Mouse (Mus musculus): ENCODE data around the gene Colq. TPM values are rescaled to one million over a fixed set of nuclear protein-coding genes. Genes with fewer than 3 reads are reported as not detected.

The Colq gene
- polyA plus RNA-seq, 1 experiment from 2014 or later, result 0.70 TPM

- no peak for ATAC-seq (replicated peaks; ENCODE audit: low FRiP score)
- H3K4me1 ChIP-seq (replicated peaks; ENCODE audit: control insufficient read depth, insufficient read depth, low read length), result no peaks in the 10 kb centered on the region
- 74% methylated on average over 9 of the region's 9 CpGs for WGBS
- H3K9ac ChIP-seq (ENCODE audit: low read depth, low read length), result no peak overlapping the region
- DNase-seq (ENCODE audit: low spot score), result no peak
- H3K9me3 ChIP-seq (ENCODE audit: control insufficient read depth, low read length), result no peaks in the 10 kb centered on the region
- H3K4me3 ChIP-seq (ENCODE audit: low read depth, low read length), result no peak overlapping the region
- no peaks in the 10 kb centered on the region; the same call in 1 of the 2 replicates for H3K27me3 ChIP-seq (replicated peaks; ENCODE audit: control insufficient read depth, insufficient read depth, low read length)
- H3K36me3 ChIP-seq (ENCODE audit: control insufficient read depth, insufficient read depth, low read length), result no peaks in the 10 kb centered on the region
- H3K27ac ChIP-seq (ENCODE audit: low read depth, low read length), result no peak overlapping the region
- no peak overlapping the region for H3K4me2 ChIP-seq
Measured at GRCm38 (mm10) chr14:31556526-31557260, 34.5 kb downstream of the Colq start.

- no peak overlapping the region for H3K27ac ChIP-seq (ENCODE audit: low read depth, low read length)
- WGBS, result 63% methylated on average over 14 of the region's 14 CpGs
- ATAC-seq (replicated peaks; ENCODE audit: low FRiP score) (no peak), DNase-seq (ENCODE audit: low spot score) (no peak)
- no peaks in the 10 kb centered on the region; the same call in 1 of the 2 replicates for H3K27me3 ChIP-seq (replicated peaks; ENCODE audit: control insufficient read depth, insufficient read depth, low read length)
- H3K4me1 ChIP-seq (replicated peaks; ENCODE audit: control insufficient read depth, insufficient read depth, low read length), result no peaks in the 10 kb centered on the region
- no peaks in the 10 kb centered on the region for H3K9me3 ChIP-seq (ENCODE audit: control insufficient read depth, low read length)
- H3K9ac ChIP-seq (ENCODE audit: low read depth, low read length), result no peak overlapping the region
- H3K4me3 ChIP-seq (ENCODE audit: low read depth, low read length), result no peak overlapping the region
- H3K36me3 ChIP-seq (ENCODE audit: control insufficient read depth, insufficient read depth, low read length), result no peaks in the 10 kb centered on the region
- H3K4me2 ChIP-seq, result no peak overlapping the region
Measured at GRCm38 (mm10) chr14:31555963-31556434, 35.1 kb downstream of the Colq start.

- Histone ChIP-seq H3K4me3 (ENCODE audit: low read depth, low read length) (no peak overlapping the region), H3K4me1 (replicated peaks; ENCODE audit: control insufficient read depth, insufficient read depth, low read length) (no peaks in the 10 kb centered on the region), H3K9me3 (ENCODE audit: control insufficient read depth, low read length) (no peaks in the 10 kb centered on the region), H3K36me3 (ENCODE audit: control insufficient read depth, insufficient read depth, low read length) (no peaks in the 10 kb centered on the region), H3K9ac (ENCODE audit: low read depth, low read length) (no peak overlapping the region), H3K27ac (ENCODE audit: low read depth, low read length) (no peak overlapping the region), H3K27me3 (replicated peaks; ENCODE audit: control insufficient read depth, insufficient read depth, low read length) (no peaks in the 10 kb centered on the region; the same call in 1 of the 2 replicates), H3K4me2 (no peak overlapping the region)
- 84% methylated on average over 7 of the region's 7 CpGs for WGBS
- ATAC-seq (replicated peaks; ENCODE audit: low FRiP score), result no peak
- no peak for DNase-seq (ENCODE audit: low spot score)
Measured at GRCm38 (mm10) chr14:31555021-31555420, 36.1 kb downstream of the Colq start.

GRCm38 (mm10) chr14:31543885-31544442, 47.2 kb downstream of the Colq start:
- H3K4me2 ChIP-seq, result no peak overlapping the region
- H3K4me1 ChIP-seq (replicated peaks; ENCODE audit: control insufficient read depth, insufficient read depth, low read length), result no peaks in the 10 kb centered on the region
- no peak overlapping the region for H3K27ac ChIP-seq (ENCODE audit: low read depth, low read length)
- no peaks in the 10 kb centered on the region for H3K27me3 ChIP-seq (replicated peaks; ENCODE audit: control insufficient read depth, insufficient read depth, low read length)
- no peak overlapping the region for H3K9ac ChIP-seq (ENCODE audit: low read depth, low read length)
- ATAC-seq (replicated peaks; ENCODE audit: low FRiP score) (no peak), DNase-seq (ENCODE audit: low spot score) (no peak)
- no peak overlapping the region for H3K4me3 ChIP-seq (ENCODE audit: low read depth, low read length)
- 78% methylated on average over 11 of the region's 11 CpGs for WGBS
- no peaks in the 10 kb centered on the region for H3K36me3 ChIP-seq (ENCODE audit: control insufficient read depth, insufficient read depth, low read length)
- no peaks in the 10 kb centered on the region for H3K9me3 ChIP-seq (ENCODE audit: control insufficient read depth, low read length)

- ATAC-seq (replicated peaks; ENCODE audit: low FRiP score) (no peak), DNase-seq (ENCODE audit: low spot score) (no peak)
- WGBS, result 76% methylated on average over 6 of the region's 6 CpGs
- H3K4me3 ChIP-seq (ENCODE audit: low read depth, low read length), result no peak overlapping the region
- no peak overlapping the region for H3K27ac ChIP-seq (ENCODE audit: low read depth, low read length)
- H3K36me3 ChIP-seq (ENCODE audit: control insufficient read depth, insufficient read depth, low read length), result no peaks in the 10 kb centered on the region
- no peak overlapping the region for H3K9ac ChIP-seq (ENCODE audit: low read depth, low read length)
- no peaks in the 10 kb centered on the region for H3K27me3 ChIP-seq (replicated peaks; ENCODE audit: control insufficient read depth, insufficient read depth, low read length)
- H3K4me1 ChIP-seq (replicated peaks; ENCODE audit: control insufficient read depth, insufficient read depth, low read length), result peaks cover 3% of the 10 kb centered on the region; the same call in 1 of the 2 replicates
- no peak overlapping the region for H3K4me2 ChIP-seq
- H3K9me3 ChIP-seq (ENCODE audit: control insufficient read depth, low read length), result no peaks in the 10 kb centered on the region
Measured at GRCm38 (mm10) chr14:31537298-31537697, 53.8 kb downstream of the Colq start.

- DNase-seq (ENCODE audit: low spot score) (no peak), ATAC-seq (replicated peaks; ENCODE audit: low FRiP score) (no peak)
- Histone ChIP-seq H3K4me1 (replicated peaks; ENCODE audit: control insufficient read depth, insufficient read depth, low read length) (peaks cover 14% of the 10 kb centered on the region; the same call in 1 of the 2 replicates), H3K27me3 (replicated peaks; ENCODE audit: control insufficient read depth, insufficient read depth, low read length) (no peaks in the 10 kb centered on the region), H3K4me2 (no peak overlapping the region), H3K9me3 (ENCODE audit: control insufficient read depth, low read length) (no peaks in the 10 kb centered on the region), H3K27ac (ENCODE audit: low read depth, low read length) (no peak overlapping the region), H3K36me3 (ENCODE audit: control insufficient read depth, insufficient read depth, low read length) (no peaks in the 10 kb centered on the region), H3K9ac (ENCODE audit: low read depth, low read length) (no peak overlapping the region), H3K4me3 (ENCODE audit: low read depth, low read length) (no peak overlapping the region)
- 59% methylated on average over 3 of the region's 3 CpGs for WGBS
Measured at GRCm38 (mm10) chr14:31532656-31533055, 58.5 kb downstream of the Colq start.

- Histone ChIP-seq H3K9me3 (ENCODE audit: control insufficient read depth, low read length) (no peaks in the 10 kb centered on the region), H3K27ac (ENCODE audit: low read depth, low read length) (0 out of 2 replicates have a peak overlapping the region, but pooled peaks have one; percentile 36), H3K36me3 (ENCODE audit: control insufficient read depth, insufficient read depth, low read length) (no peaks in the 10 kb centered on the region), H3K9ac (ENCODE audit: low read depth, low read length) (no peak overlapping the region), H3K4me3 (ENCODE audit: low read depth, low read length) (no peak overlapping the region), H3K4me1 (replicated peaks; ENCODE audit: control insufficient read depth, insufficient read depth, low read length) (peaks cover 14% of the 10 kb centered on the region; the same call in 1 of the 2 replicates), H3K27me3 (replicated peaks; ENCODE audit: control insufficient read depth, insufficient read depth, low read length) (no peaks in the 10 kb centered on the region), H3K4me2 (0 out of 2 replicates have a peak overlapping the region, but pooled peaks have one; percentile 7)
- DNase-seq (ENCODE audit: low spot score), result no peak
- WGBS, result 39% methylated on average over 12 of the region's 12 CpGs
- ATAC-seq (replicated peaks; ENCODE audit: low FRiP score), result no peak
Measured at GRCm38 (mm10) chr14:31531506-31532148, 59.5 kb downstream of the Colq start.

- no peaks in the 10 kb centered on the region for H3K9me3 ChIP-seq (ENCODE audit: control insufficient read depth, low read length)
- no peak overlapping the region for H3K4me2 ChIP-seq
- H3K4me1 ChIP-seq (replicated peaks; ENCODE audit: control insufficient read depth, insufficient read depth, low read length), result peaks cover 14% of the 10 kb centered on the region; the same call in 1 of the 2 replicates
- H3K27ac ChIP-seq (ENCODE audit: low read depth, low read length), result 0 out of 2 replicates have a peak overlapping the region, but pooled peaks have one; percentile 36
- no peaks in the 10 kb centered on the region for H3K27me3 ChIP-seq (replicated peaks; ENCODE audit: control insufficient read depth, insufficient read depth, low read length)
- no peak overlapping the region for H3K4me3 ChIP-seq (ENCODE audit: low read depth, low read length)
- no peak for DNase-seq (ENCODE audit: low spot score)
- WGBS, result 72% methylated on average over 4 of the region's 4 CpGs
- no peak for ATAC-seq (replicated peaks; ENCODE audit: low FRiP score)
- H3K36me3 ChIP-seq (ENCODE audit: control insufficient read depth, insufficient read depth, low read length), result no peaks in the 10 kb centered on the region
- H3K9ac ChIP-seq (ENCODE audit: low read depth, low read length), result no peak overlapping the region
Measured at GRCm38 (mm10) chr14:31530847-31531246, 60.3 kb downstream of the Colq start.

Data from liver, embryonic 11.5 days (tissue).